Mouse (Mus musculus) E14TG2a.4 (cell line): Measurements from ENCODE around the gene Banp.

Source experiments
- CTCF ChIP-seq: conservative IDR thresholded peaks from 2 replicates; pipeline ENCODE4 v1.5.1; 2014; ENCODE audit warnings: low read length
- POU5F1 ChIP-seq: IDR thresholded peaks from 2 replicates; pipeline ENCODE4 v1.6.1; 2014; ENCODE audit warnings: low read length, borderline replicate concordance

DNA sequence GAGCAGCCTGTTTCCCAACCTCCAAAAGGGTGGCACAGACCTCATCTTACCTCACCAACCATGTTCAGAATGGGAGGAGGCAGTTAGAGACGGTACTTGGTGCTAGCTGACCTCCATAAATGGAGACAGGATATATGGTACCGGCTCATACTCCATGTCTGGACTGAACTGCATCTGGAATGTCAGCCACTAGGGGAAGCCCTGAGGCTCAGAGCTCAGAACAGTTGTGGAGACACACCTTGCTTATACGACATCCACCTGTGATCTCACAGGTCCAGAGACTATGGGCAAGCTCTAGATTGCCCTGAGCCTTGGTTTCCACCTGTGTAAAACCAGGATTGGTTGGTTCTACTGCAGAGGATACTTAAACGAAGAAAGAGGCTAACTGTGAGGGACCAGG, 125.4 kb downstream of the Banp start:
- no peak for TF ChIP-seq CTCF
- no peak for TF ChIP-seq POU5F1
